Mouse (Mus musculus): Measurements from ENCODE around the gene Prr5. TPM values are rescaled to one million over a fixed set of nuclear protein-coding genes. Genes with fewer than 3 reads are reported as not detected.

Prr5 gene
- total RNA-seq, 2 experiments from 2014 or later: 18.6 to 20.6 TPM

- peak in 1 of 2 experiments; percentile 24 for DNase-seq (ENCODE audit: low spot score in 2 of 2)
Observed at GRCm38 (mm10) chr15:84679090-84679489, 9.7 kb downstream of the Prr5 start.

GRCm38 (mm10) chr15:84679794-84680193 is 10.4 kb downstream of the Prr5 start:
- no peak for DNase-seq (ENCODE audit: low spot score in 2 of 2)

GRCm38 (mm10) chr15:84680545-84681454 is 11.4 kb downstream of the Prr5 start:
- peak; percentile 77 to 82 for DNase-seq (ENCODE audit: low spot score in 2 of 2)

GRCm38 (mm10) chr15:84681455-84682193 is 12.2 kb downstream of the Prr5 start:
- peak in 1 of 2 experiments; percentile 38 for DNase-seq (ENCODE audit: low spot score in 2 of 2)

- DNase-seq (ENCODE audit: low spot score in 2 of 2): no peak
Observed at GRCm38 (mm10) chr15:84682206-84682605, 12.8 kb downstream of the Prr5 start.

- peak in 1 of 2 experiments; percentile 11 for DNase-seq (ENCODE audit: low spot score in 2 of 2)
Observed at GRCm38 (mm10) chr15:84682821-84683220, 13.4 kb downstream of the Prr5 start.

- no peak for DNase-seq (ENCODE audit: low spot score in 2 of 2)
Observed at GRCm38 (mm10) chr15:84684520-84684919, 15.1 kb downstream of the Prr5 start.

- peak in 1 of 2 experiments; percentile 17 for DNase-seq (ENCODE audit: low spot score in 2 of 2)
Observed at GRCm38 (mm10) chr15:84685417-84685816, 16.0 kb downstream of the Prr5 start.

GRCm38 (mm10) chr15:84687904-84688303 is 18.5 kb downstream of the Prr5 start:
- no peak for DNase-seq (ENCODE audit: low spot score in 2 of 2)

- DNase-seq (ENCODE audit: low spot score in 2 of 2): no peak
Observed at GRCm38 (mm10) chr15:84689356-84689755, 19.9 kb downstream of the Prr5 start.

GRCm38 (mm10) chr15:84691513-84691912 is 22.1 kb downstream of the Prr5 start:
- no peak for DNase-seq (ENCODE audit: low spot score in 2 of 2)

- DNase-seq (ENCODE audit: low spot score in 2 of 2): no peak
Observed at GRCm38 (mm10) chr15:84692645-84693044, 23.2 kb downstream of the Prr5 start.

GRCm38 (mm10) chr15:84696021-84696420 is 26.6 kb downstream of the Prr5 start:
- DNase-seq (ENCODE audit: low spot score in 2 of 2): no peak

GRCm38 (mm10) chr15:84697611-84698011 is 28.2 kb downstream of the Prr5 start:
- peak; percentile 80 for DNase-seq (ENCODE audit: low spot score in 2 of 2)

- DNase-seq (ENCODE audit: low spot score in 2 of 2): no peak
Observed at GRCm38 (mm10) chr15:84698189-84698588, 28.8 kb downstream of the Prr5 start.

GRCm38 (mm10) chr15:84700147-84700794 is 30.9 kb downstream of the Prr5 start:
- peak; percentile 72 for DNase-seq (ENCODE audit: low spot score in 2 of 2)

- DNase-seq (ENCODE audit: low spot score in 2 of 2): peak; percentile 53 to 60
Observed at GRCm38 (mm10) chr15:84701947-84702346, 32.5 kb downstream of the Prr5 start.

GRCm38 (mm10) chr15:84702391-84703345 is 33.2 kb downstream of the Prr5 start:
- no peak for DNase-seq (ENCODE audit: low spot score in 2 of 2)

GRCm38 (mm10) chr15:84703992-84704391 is 34.6 kb downstream of the Prr5 start:
- no peak for DNase-seq (ENCODE audit: low spot score in 2 of 2)

- DNase-seq (ENCODE audit: low spot score in 2 of 2): no peak
Observed at GRCm38 (mm10) chr15:84705351-84705901, 36.0 kb downstream of the Prr5 start.

All from layer of hippocampus, postnatal 10 days (tissue).